Mouse (Mus musculus) cerebellum, postnatal 25 days (tissue): ENCODE data around the gene Plp2.
A peak's percentile ranks its signal among the peaks of the same experiment; 100 is the strongest.
"Not testable (repeated sequence)": the region's sequence is repeated elsewhere in the genome, so short reads cannot be mapped to it uniquely, and the experiment has no call there.

ENCODE experiments used
- DNase-seq, 2 experiments: peaks; one replicate each; pipeline ENCODE4 v3.0.0; 2021; ENCODE audit warnings: mixed read lengths in 2 of 2

Gene Plp2

DNA sequence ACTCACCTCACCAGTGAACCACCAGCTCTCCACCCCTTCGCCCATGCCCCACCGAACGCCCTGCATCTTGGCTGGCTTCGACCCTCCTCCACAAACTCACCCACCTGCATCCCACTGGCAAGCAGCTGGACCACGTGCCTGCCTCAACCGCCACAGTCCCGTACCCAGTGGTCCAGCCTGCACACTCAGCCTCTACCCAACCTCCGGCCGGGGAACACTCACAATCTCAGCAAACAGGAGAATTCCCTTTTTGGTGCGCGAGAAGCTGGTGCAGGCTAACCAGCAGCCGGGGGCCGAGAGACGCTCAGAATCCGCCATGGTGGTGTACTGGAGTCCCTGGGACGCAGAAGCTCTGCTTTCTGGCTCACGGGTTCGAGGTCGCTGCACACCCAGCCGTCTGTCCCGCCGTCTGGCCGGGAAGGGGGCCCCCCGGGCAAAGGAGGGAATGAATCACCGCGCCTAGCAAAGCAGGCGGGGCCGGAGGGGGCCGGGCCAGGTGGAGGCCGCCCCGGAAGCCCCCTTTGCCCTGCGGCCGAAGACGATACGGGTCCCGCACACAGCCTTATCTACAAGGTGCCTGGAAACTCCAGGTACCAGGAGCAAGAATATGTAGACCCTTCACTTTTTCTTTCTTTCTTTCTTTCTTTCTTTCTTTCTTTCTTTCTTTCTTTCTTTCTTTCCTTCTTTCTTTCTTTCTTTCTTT is at the start of gene Plp2:
Gene Plp2 (minus strand): TSS at position 470 of the 703 bp plus-strand sequence.
- peak; percentile 26 to 41 for DNase-seq

GRCm38 (mm10) chrX:7716058-7716457 is 44.9 kb upstream of the Plp2 start:
- DNase-seq: not testable (repeated sequence)

GRCm38 (mm10) chrX:7714135-7714899 is 43.1 kb upstream of the Plp2 start, which contains the start of gene Wdr45:
Gene Wdr45, plus strand, starts transcription at chrX:7714333.
- DNase-seq: peak; percentile 91 to 94

- DNase-seq: not testable (repeated sequence)
Observed at GRCm38 (mm10) chrX:7713764-7714134, 42.6 kb upstream of the Plp2 start.

GRCm38 (mm10) chrX:7696954-7697381 is 25.8 kb upstream of the Plp2 start, which contains the start of gene Gpkow:
Gene Gpkow, plus strand, starts transcription at chrX:7697131.
- peak; percentile 82 to 85 for DNase-seq

- DNase-seq: no peak
Observed at GRCm38 (mm10) chrX:7696520-7696919, 25.3 kb upstream of the Plp2 start.

DNA sequence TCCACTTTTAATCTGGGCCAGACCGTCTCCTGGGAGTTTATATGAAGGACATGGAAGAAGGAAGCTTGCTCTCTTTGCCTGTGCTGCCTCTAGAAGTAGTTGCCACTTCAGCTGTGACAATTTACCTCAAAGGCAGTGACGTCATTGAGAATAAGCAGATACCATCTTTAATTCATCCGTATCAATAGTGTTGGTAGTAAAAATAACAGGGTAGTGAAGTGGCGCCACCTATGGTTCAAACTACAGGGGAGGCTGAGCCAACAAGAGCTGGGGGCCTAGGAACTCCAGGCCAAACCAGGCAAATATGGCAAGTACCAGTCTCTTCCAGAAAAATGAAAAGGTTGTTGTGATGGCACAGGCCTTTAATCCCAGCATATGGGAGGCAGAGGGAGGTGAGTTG is 21.7 kb upstream of the Plp2 start:
- peak; percentile 21 to 59 for DNase-seq

DNA sequence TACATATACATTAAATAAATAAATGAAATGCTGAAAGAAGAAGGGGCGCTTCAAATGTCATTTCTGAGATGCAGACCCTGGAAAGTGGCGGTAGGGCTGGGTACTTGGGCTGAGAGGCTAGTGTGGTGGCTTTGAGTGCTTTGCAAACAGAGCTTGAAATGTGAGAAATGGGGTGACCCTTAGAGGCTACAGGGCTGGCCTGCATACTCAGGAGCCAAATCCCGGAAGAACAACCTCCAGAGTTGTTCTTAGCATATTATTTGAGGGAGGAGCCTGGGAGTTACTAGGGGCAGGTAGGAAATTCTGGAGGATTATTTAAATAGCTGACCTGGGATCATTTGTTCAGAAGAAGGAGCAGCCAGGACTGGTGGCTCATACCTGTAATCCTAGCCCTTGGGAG is 19.3 kb upstream of the Plp2 start:
- DNase-seq: no peak

- DNase-seq: peak; percentile 33 to 53
Observed at GRCm38 (mm10) chrX:7688321-7688720, 17.1 kb upstream of the Plp2 start.

- peak; percentile 62 to 72 for DNase-seq
Observed at GRCm38 (mm10) chrX:7680864-7681263, 9.7 kb upstream of the Plp2 start, which contains the start of gene Magix. Gene Magix, minus strand, starts transcription at chrX:7681251.

GRCm38 (mm10) chrX:7680057-7680412 is 8.8 kb upstream of the Plp2 start:
- DNase-seq: no peak

DNA sequence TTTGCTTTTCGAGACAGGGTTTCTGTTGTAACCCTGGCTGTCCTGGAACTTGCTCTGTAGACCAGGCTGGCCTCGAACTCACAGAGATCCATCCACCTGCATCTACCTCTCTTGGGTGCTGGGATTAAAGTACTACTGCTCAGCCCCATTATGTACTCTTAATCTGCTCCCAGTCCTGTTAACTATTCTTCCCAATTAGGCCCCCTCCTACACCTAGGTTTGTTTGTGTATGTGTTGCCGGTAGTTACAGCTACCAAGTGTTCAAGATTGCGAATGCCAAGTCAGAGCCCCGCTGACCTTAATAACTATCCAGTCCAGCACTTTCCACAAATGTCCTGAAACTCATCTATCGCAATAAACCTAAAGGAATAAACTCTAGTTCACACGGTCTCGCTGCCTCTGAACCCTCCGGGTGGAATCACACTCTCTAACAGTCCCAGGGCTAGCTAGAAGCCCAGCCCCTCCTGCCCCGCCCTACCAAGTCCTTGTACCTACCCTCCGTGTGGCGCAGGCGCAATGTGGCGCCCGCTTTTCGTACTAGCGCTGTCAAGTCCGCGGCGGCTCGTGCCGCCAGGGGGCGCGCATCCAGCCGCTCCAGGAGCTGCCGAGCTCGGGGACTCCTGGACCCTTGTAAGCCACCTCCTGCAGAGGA is 8.3 kb upstream of the Plp2 start:
- peak; percentile 87 to 94 for DNase-seq

GRCm38 (mm10) chrX:7678986-7679385 is 7.8 kb upstream of the Plp2 start:
- DNase-seq: no peak

DNA sequence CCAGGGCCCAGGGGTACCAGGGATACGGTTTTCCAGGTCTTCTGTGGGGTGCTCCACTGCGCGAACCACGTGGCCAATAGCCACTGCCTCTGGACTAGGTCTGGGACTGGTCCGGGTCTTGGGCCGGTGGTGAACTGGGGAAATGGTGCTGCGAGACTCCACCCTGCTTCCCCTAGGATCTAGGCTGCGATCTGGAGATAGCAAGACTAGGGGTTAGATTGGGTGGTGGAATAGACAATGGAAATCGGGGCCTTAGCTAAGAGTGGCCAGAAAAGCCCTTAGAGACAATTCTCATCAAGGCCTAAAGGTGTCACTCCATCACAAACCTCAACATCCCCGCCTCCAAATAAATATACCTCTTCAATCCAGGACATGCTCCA is 3.8 kb upstream of the Plp2 start:
- no peak for DNase-seq

GRCm38 (mm10) chrX:7674284-7675000 is 3.3 kb upstream of the Plp2 start:
- peak in 1 of 2 experiments; percentile 27 for DNase-seq

GRCm38 (mm10) chrX:7673578-7674281 is 2.5 kb upstream of the Plp2 start:
- no peak for DNase-seq

DNA sequence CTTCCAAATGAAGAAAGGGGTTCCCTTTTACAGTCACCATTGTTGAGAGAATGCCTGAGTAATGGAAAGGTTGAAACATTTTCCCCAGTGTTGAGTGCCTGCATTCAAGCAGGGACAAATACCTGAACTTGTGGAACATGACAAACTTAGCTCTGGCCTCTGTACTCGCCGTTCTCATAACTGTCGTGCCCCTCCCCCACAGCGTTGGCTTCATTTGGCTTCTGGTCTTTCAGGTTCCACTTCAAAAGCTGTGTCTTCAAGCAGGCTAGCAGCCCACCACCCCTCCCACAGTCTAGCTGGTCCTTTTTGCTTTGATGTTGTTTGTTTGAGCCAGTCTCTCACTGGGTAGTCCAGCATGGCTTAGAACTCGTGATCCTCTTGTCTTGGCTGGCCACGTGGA is 1.5 kb upstream of the Plp2 start:
- no peak for DNase-seq

- peak; percentile 65 to 72 for DNase-seq
Observed at GRCm38 (mm10) chrX:7670390-7670881, 754 bp downstream of the Plp2 start.

DNA sequence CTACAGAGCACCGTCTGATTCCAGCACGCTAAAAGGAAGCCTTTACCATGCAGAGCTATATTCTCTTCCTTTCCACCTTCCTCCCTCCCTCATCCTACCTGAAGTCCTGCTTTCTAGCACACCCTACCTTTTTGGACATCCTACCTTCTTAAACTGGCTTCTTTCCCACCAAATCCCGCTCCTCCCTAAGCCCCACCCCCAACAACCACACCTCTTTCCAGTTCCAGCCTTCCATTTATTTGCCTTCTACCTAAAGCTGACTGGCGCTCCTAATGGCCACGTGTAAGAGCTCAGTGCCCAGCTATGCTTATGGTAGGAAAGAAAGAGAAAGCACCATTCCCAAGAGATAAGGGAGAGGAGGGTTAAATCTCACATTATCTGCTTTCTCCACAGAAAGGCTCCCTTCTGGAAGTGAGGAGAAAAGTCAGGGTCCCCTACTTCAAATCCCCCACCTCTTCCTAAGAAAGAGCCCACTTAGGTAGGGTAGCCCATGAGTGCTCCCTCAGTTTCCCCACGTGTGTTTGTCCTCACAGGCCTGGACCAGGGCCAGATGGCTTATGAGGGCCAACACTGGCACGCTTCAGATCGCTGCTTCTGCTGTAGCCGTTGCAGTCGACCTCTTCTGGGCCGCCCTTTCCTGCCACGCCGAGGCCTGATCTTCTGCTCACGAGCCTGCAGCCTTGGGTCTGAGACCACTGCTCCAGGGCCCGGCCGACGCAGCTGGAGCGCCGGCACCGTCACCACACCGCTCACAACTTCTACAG is 5.3 kb downstream of the Plp2 start:
- no peak for DNase-seq

DNA sequence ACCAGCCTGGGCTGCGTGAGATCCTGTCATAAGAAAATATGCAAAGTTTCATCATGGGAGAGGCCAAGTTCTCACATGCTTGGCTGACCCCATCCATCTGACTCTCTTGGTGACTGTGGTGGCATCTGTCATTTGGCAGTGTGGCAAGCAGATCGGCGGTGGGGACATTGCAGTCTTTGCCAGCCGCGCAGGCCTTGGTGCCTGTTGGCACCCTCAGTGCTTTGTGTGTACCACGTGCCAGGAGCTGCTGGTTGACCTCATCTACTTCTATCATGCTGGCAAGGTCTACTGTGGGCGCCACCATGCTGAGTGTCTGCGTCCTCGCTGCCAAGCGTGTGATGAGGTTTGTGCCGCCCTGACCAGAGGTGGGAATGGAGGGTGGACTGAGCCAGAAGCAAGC is 6.4 kb downstream of the Plp2 start:
- DNase-seq: peak; percentile 72 to 81

DNA sequence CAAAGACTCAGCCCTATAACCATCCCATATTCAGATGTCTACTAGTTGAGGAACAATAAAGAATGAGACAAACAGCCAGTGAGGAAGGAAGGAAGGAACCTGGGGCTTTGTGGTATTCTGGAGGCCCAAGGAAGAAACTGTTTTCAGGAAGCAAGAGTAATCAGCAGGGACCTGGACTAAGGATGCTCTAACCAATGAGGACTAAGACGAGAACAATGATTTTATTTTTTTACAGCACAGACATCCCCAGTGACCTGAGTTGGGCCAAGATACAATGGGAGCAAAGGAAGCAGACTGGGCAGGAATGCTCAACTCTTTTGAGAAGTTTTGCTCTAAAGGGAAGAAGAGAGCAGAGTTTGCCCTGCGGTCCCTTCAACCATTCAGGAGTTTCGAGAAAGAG is 8.3 kb downstream of the Plp2 start:
- DNase-seq: no peak
